Mouse (Mus musculus) kidney, embryonic 16.5 days (tissue): Measurements from ENCODE around the gene Aqp6. TPM values are rescaled to one million over a fixed set of nuclear protein-coding genes. Genes with fewer than 3 reads are reported as not detected.

Experiments used
- ATAC-seq: fragments of 200-750 bp; cut with Nextera tagmentation; 2 replicates; pipeline ENCODE4 v1.8.0; 2017; ENCODE audit warnings: moderate TSS enrichment; ENCODE audit not compliant: low FRiP score, low TSS enrichment
- H3K27ac ChIP-seq: fragments of 300-500 bp; sonication (generic); 2 replicates; pipeline ENCODE4 v1.5.1; 2014; ENCODE audit warnings: low read length
- H3K27me3 ChIP-seq: fragments of 300-500 bp; sonication (generic); 2 replicates; pipeline ENCODE4 v1.6.1; 2014; ENCODE audit warnings: low read length, control low read depth, mixed read lengths; ENCODE audit not compliant: insufficient read depth
- H3K36me3 ChIP-seq: fragments of 300-500 bp; sonication (generic); 2 replicates; pipeline ENCODE4 v1.6.1; 2014; ENCODE audit warnings: low read length, control low read depth, mixed read lengths; ENCODE audit not compliant: insufficient read depth
- H3K4me1 ChIP-seq: fragments of 300-500 bp; sonication (generic); 2 replicates; pipeline ENCODE4 v1.6.1; 2014; ENCODE audit warnings: low read length, control low read depth, mixed read lengths; ENCODE audit not compliant: insufficient read depth
- H3K4me2 ChIP-seq: fragments of 300-500 bp; sonication (generic); replicated peaks from 2 replicates; pipeline ENCODE4 v1.6.1; 2014; ENCODE audit warnings: low read depth, low read length
- H3K4me3 ChIP-seq: fragments of 300-500 bp; sonication (generic); 2 replicates; pipeline ENCODE4 v1.5.1; 2014; ENCODE audit warnings: mild to moderate bottlenecking, low read length
- H3K9ac ChIP-seq: fragments of 300-500 bp; sonication (generic); replicated peaks from 2 replicates; pipeline ENCODE4 v1.6.1; 2014; ENCODE audit warnings: low read length
- H3K9me3 ChIP-seq: fragments of 300-500 bp; sonication (generic); 2 replicates; pipeline ENCODE4 v1.6.1; 2016; ENCODE audit warnings: low read length, control low read depth
- WGBS: fragments of 180-500 bp; shearing (Covaris S2); extraction: QIAGEN DNeasy Blood & Tissue Kit; methylation state at CpG from one replicate; pipeline ENCODE4 v1.1.7; 2014; 5-methylcytosine and 5-hydroxymethylcytosine counted together
- polyA plus RNA-seq: library from polyadenylated mRNA; unstranded; fragments of >200 nt; fragmentation: Nextera tagmentation; extraction: Ambion mirVana; gene quantifications from 2 replicates; pipeline ENCODE4 v1.2.1, GENCODE M21; 2015

Gene Aqp6
- 0.10 TPM in 1 of 2 replicates, not detected in the other for polyA plus RNA-seq

DNA sequence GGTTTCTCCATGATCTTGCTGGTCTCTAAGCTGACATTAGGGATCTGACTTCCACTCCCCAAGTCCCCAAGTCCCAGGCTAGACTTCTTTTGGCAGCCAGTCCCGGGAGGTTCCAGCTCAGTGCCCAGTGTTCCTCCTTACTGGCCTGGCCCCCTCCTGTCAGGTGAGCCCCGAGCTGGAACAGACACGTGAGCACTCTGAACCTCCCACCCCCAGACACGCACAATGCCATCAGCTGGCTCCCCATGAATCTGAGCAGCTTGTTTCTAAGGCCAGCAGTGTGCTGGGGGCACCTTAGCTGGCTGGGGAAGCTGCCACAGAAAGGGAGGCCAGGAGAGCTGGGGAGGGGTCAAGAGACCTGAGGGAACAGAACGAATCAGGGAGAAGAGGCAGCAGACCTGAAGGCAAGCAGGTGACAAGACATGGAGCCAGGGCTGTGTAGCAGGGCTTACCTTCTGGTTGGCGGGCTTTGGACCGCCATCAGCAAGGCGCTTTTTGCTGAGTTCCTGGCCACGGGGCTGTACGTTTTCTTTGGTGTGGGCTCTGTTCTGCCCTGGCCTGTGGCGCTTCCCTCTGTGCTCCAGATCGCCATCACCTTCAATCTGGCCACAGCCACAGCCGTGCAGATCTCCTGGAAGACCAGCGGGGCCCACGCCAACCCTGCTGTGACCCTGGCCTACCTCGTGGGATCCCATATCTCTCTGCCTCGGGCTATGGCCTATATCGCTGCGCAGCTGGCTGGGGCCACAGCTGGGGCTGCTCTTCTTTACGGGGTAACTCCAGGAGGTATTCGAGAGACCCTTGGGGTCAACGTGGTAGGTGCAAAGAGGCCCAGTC, at the start of gene Aqp6:
TSS of gene Aqp6 (plus strand) at position 415 of the 837 bp plus-strand sequence.
- no peak within 1 kb of the TSS for H3K27ac ChIP-seq
- no peak within 1 kb of the TSS for H3K4me3 ChIP-seq
- peaks cover 14% of the 10 kb centered on the region for H3K27me3 ChIP-seq
- peak within 1 kb of the TSS; percentile 16; the same call in 1 of the 2 replicates for H3K9ac ChIP-seq
- no peak within 1 kb of the TSS for H3K4me2 ChIP-seq
- H3K4me1 ChIP-seq, result peaks cover 37% of the 10 kb centered on the region
- ATAC-seq, result peak; percentile 13; the same call in 1 of the 2 replicates
- no peaks in the 10 kb centered on the region for H3K9me3 ChIP-seq
- WGBS, result 49% methylated on average over 22 of the region's 22 CpGs
- H3K36me3 ChIP-seq, result no peaks in the 10 kb centered on the region

DNA sequence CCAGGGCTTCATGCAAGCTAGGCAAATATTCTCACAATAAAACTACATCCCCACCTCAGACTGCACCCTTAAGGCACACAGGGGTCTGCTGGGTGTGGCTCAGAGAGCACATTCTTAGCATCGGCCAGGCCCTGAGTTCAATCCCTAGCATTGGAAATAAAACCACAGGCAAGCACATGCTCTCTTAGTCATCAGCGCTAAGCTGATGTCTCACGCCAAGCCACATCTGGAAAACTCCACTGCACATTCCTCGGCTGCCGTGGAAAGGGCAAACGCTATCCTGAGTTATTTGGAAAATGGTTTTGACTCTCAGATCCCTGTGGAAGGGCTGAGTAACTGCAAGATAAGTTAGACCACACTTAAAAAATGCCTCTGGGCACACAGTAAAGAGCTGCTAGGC, 47.4 kb upstream of the Aqp6 start:
- no peaks in the 10 kb centered on the region for H3K9me3 ChIP-seq
- no peaks in the 10 kb centered on the region for H3K27me3 ChIP-seq
- no peak for ATAC-seq
- H3K36me3 ChIP-seq, result no peaks in the 10 kb centered on the region
- no peak overlapping the region for H3K9ac ChIP-seq
- H3K4me1 ChIP-seq, result no peaks in the 10 kb centered on the region
- WGBS, result 65% methylated on average over 6 of the region's 6 CpGs
- H3K4me2 ChIP-seq, result no peak overlapping the region
- H3K4me3 ChIP-seq, result no peak overlapping the region
- no peak overlapping the region for H3K27ac ChIP-seq

DNA sequence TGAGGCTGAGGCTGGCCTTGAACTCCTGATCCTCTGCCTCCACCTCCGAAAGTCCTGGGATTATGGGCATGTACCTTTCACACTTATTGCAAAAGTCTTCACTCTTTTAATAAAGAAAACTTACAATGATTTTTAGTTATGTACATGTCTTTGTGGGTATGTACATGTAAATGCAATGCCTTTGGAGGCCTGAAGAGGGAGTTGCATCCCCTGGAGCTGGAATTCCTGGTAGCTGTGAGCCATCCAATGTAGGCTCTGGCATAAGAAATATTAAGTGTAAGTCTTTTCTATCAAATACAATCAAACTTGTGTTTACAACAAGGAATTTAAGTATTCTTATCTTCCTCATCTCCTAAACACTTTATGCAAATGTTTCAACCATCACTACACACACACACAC, 42.3 kb upstream of the Aqp6 start:
- Histone ChIP-seq H3K27ac (no peak overlapping the region), H3K4me3 (no peak overlapping the region), H3K27me3 (no peaks in the 10 kb centered on the region), H3K4me2 (no peak overlapping the region), H3K9ac (no peak overlapping the region), H3K9me3 (no peaks in the 10 kb centered on the region), H3K4me1 (0 out of 2 replicates have a peak, but pooled peaks cover 3% of the 10 kb centered on the region), H3K36me3 (no peaks in the 10 kb centered on the region)
- WGBS, result 91% methylated on average over 1 of the region's 1 CpGs
- ATAC-seq, result no peak

DNA sequence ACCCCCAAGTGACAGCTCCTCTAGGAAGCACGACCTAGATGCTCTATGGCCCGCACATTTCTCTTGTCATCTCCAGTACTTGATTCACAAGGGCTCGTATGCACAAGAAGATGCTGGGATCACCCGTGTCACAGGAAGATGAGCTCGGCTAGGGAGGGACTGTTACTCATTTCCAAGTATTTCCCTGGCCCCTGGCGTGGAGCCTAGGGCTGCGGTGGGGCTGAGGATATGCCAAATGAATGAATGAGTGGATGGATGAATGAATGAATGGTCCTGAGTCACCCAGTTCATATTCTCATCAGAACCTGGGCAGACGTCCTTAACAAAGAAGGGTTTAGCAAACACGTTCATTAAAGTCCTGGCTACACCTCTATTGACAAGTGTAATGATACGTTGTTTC, 41.0 kb upstream of the Aqp6 start:
- H3K27ac ChIP-seq, result no peak overlapping the region
- no peak for ATAC-seq
- H3K4me2 ChIP-seq, result no peak overlapping the region
- 0 out of 2 replicates have a peak, but pooled peaks cover 7% of the 10 kb centered on the region for H3K4me1 ChIP-seq
- no peaks in the 10 kb centered on the region for H3K27me3 ChIP-seq
- no peaks in the 10 kb centered on the region for H3K9me3 ChIP-seq
- WGBS, result 75% methylated on average over 10 of the region's 10 CpGs
- no peak overlapping the region for H3K9ac ChIP-seq
- no peak overlapping the region for H3K4me3 ChIP-seq
- H3K36me3 ChIP-seq, result no peaks in the 10 kb centered on the region

DNA sequence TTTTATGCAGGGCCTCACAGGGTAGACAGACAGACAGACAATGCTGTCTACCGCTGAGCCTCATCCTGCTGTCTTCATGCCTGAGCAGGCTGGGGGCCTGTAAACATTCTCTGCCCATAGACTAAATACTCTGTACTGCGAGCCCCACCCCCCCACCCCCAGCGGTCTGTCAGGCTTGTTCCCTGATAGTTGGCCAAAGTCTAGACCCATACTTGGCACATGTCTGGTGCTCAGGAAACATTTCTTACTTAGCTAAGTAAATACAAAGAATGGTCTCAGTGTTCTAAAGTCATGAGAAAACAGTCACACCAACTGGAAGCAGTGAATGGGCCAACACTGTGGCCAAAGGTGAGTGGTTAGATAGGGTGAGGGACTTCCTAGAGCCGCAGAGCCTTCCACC, 33.8 kb upstream of the Aqp6 start:
- H3K9ac ChIP-seq, result no peak overlapping the region
- H3K27me3 ChIP-seq, result no peaks in the 10 kb centered on the region
- H3K4me1 ChIP-seq, result 0 out of 2 replicates have a peak, but pooled peaks cover 7% of the 10 kb centered on the region
- 72% methylated on average over 4 of the region's 4 CpGs for WGBS
- ATAC-seq, result no peak
- H3K4me2 ChIP-seq, result no peak overlapping the region
- H3K36me3 ChIP-seq, result no peaks in the 10 kb centered on the region
- no peak overlapping the region for H3K4me3 ChIP-seq
- H3K27ac ChIP-seq, result no peak overlapping the region
- H3K9me3 ChIP-seq, result no peaks in the 10 kb centered on the region

DNA sequence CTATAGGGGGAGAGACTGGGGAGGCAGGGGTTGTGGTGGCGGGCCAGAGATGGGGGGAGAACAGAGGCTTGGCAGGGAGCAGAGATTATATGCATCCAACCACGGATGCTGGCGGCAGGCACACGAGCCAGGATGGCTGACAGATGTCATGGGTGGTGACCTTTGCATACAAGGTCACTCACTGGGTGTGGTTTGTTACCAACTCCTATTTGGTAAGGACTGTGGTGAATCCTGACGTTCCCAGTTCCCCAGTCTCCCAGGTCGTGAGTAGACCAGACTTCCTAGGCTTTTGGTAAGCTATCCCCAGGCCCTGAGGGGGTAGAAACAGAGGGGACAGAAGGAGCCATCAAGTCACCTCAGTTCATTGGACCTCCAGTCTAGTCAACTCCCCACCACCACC, 32.5 kb upstream of the Aqp6 start:
- no peak for ATAC-seq
- Histone ChIP-seq H3K9me3 (no peaks in the 10 kb centered on the region), H3K36me3 (no peaks in the 10 kb centered on the region), H3K4me2 (no peak overlapping the region), H3K4me3 (no peak overlapping the region), H3K27ac (no peak overlapping the region), H3K27me3 (no peaks in the 10 kb centered on the region), H3K4me1 (0 out of 2 replicates have a peak, but pooled peaks cover 7% of the 10 kb centered on the region), H3K9ac (no peak overlapping the region)
- 61% methylated on average over 6 of the region's 6 CpGs for WGBS

DNA sequence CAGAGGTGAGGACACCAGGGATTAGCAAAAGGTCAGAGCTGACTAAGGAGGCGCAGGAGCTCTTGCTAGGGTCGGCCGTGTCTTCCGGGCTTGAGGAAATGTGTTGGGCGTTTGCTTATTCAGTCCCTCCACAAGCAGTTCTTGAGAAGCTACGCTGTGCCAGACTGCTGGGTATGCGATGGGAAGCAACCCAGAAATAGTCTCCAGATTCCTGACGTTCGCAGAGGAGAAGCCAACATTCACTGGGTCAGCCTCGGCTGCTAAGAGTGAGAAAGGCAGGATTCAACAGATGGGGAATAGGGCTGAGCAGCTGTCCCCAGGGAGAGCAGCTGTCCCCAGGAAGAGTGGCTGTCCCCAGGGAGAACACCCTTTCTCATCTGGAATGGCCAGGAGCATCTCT, 32.1 kb upstream of the Aqp6 start:
- Histone ChIP-seq H3K4me2 (no peak overlapping the region), H3K9me3 (no peaks in the 10 kb centered on the region), H3K36me3 (no peaks in the 10 kb centered on the region), H3K4me1 (0 out of 2 replicates have a peak, but pooled peaks cover 3% of the 10 kb centered on the region), H3K4me3 (no peak overlapping the region), H3K27me3 (no peaks in the 10 kb centered on the region), H3K27ac (no peak overlapping the region), H3K9ac (no peak overlapping the region)
- WGBS, result 78% methylated on average over 10 of the region's 10 CpGs
- ATAC-seq, result no peak

DNA sequence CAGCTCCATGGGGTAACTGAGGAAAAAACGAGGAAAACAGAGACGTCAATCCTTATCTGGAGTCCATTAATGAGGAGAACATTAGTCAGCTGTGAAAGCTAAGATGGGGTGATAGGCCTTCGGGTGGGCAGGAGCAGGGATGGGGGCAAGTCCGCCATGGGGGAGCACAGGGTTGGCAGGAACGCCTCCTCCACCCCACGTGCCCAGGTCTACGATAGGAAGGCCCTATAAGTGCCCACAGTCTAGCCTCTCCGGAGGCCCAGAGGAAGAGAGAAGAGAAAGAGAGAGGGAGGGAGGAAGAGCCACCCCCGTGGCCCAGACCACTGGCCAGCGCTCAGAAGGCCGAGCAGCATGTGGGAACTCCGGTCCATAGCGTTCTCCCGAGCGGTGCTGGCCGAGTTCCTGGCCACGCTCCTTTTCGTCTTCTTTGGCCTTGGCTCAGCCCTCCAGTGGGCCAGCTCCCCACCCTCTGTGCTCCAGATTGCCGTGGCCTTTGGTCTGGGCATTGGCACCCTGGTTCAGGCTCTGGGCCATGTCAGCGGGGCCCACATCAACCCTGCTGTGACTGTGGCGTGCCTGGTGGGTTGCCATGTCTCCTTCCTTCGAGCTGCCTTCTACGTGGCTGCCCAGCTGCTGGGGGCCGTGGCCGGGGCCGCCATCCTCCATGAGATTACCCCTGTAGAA, 22.3 kb upstream of the Aqp6 start, which contains the start of gene Aqp2:
TSS of gene Aqp2 (plus strand) at position 254 of the 684 bp plus-strand sequence.
- Histone ChIP-seq H3K4me1 (peaks cover 7% of the 10 kb centered on the region), H3K36me3 (no peaks in the 10 kb centered on the region), H3K27ac (peak within 1 kb of the TSS; percentile 27; the same call in 1 of the 2 replicates), H3K4me2 (peak within 1 kb of the TSS; percentile 16; the same call in 1 of the 2 replicates), H3K9me3 (no peaks in the 10 kb centered on the region), H3K4me3 (peak within 1 kb of the TSS; percentile 11), H3K27me3 (peaks cover 41% of the 10 kb centered on the region), H3K9ac (peak within 1 kb of the TSS; percentile 22; the same call in 1 of the 2 replicates)
- WGBS, result 80% methylated on average over 26 of the region's 26 CpGs
- ATAC-seq, result no peak

DNA sequence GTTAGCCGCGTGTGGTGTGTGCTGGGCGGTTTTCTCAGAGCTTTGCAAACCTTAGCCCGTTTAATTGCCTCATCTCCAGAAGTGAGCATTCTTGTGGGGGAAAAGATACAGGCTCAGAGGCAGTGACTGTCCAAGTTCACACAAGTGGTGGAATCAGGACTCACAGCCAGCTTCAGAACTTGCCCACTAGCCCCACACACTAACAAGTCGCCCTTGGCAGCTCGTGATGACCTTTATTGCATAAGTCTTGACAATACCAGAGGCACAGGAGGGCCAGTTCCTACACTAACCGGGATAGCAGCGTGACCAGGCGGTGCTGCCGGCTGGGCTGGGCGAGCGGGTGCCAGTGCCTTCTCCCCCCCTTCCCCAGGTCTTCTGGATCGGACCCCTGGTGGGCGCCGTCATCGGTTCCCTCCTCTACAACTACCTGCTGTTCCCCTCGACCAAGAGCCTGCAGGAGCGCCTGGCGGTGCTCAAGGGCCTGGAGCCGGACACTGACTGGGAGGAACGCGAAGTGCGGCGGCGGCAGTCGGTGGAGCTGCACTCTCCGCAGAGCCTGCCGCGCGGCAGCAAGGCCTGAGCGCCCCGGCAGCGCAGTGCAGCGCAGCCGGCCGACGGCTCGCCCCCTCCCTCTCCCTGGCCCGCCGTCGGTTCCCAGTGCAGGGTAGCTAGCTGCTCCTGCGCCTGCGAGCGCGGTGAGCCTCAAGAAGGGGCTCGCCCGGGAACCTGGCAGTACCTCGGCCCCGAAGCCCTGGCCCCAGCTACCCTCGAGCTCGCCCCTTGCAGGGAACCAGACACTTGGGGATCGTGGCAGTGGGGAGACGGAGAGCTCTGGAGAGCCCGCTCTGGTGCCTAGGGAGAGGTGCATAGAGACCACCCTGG, 17.5 kb upstream of the Aqp6 start:
- 3% methylated on average over 53 of the region's 54 CpGs for WGBS
- peak; percentile 32 for ATAC-seq
- Histone ChIP-seq H3K4me3 (peak overlapping the region; percentile 38), H3K4me1 (peaks cover 18% of the 10 kb centered on the region), H3K9me3 (no peaks in the 10 kb centered on the region), H3K27me3 (peaks cover 89% of the 10 kb centered on the region), H3K9ac (peak overlapping the region; percentile 61), H3K4me2 (peak overlapping the region; percentile 58), H3K36me3 (no peaks in the 10 kb centered on the region), H3K27ac (no peak overlapping the region)
